In genomic region chr13:102898374-102899131, GRCm38 (mm10) we compare ENCODE assay signal across 8 mouse cellular contexts.
DNase-seq lines count a peak whose midpoint lies in the region; ATAC-seq lines count a peak whose summit lies in the region.

No protein-coding gene starts in this region.

- H3K27ac ChIP-seq in liver, embryonic 12.5 days = no peak overlapping the region
- no peak overlapping the region for H3K27ac ChIP-seq in liver, embryonic 11.5 days (ENCODE audit: low read depth, low read length)
- peak overlapping the region; percentile 90 for H3K27ac ChIP-seq in brown adipose tissue, adult 24 weeks (replicated peaks; ENCODE audit: low read depth, low read length)
- H3K27ac ChIP-seq in heart, embryonic 11.5 days (ENCODE audit: low read depth, low read length) = peak overlapping the region; percentile 58

- H3K9me3 ChIP-seq in liver, embryonic 12.5 days (replicated peaks) = no peaks in the 10 kb centered on the region
- H3K9me3 ChIP-seq in liver, embryonic 11.5 days (ENCODE audit: control insufficient read depth, low read length) = no peaks in the 10 kb centered on the region
- H3K9me3 ChIP-seq in heart, embryonic 11.5 days (replicated peaks; ENCODE audit: control insufficient read depth, low read length) = no peaks in the 10 kb centered on the region

- 60% methylated on average over 15 of the region's 15 CpGs for WGBS in liver, embryonic 12.5 days (ENCODE audit: insufficient replicate concordance)
- 53% methylated on average over 15 of the region's 15 CpGs for WGBS in liver, embryonic 11.5 days
- 42% methylated on average over 15 of the region's 15 CpGs for WGBS in heart, embryonic 11.5 days (ENCODE audit: insufficient replicate concordance)

- H3K4me2 ChIP-seq in liver, embryonic 12.5 days = no peak overlapping the region
- H3K4me2 ChIP-seq in liver, embryonic 11.5 days = no peak overlapping the region
- H3K4me2 ChIP-seq in heart, embryonic 11.5 days = peak overlapping the region; percentile 21; the same call in 1 of the 2 replicates

- peak; percentile 30; the same call in 1 of the 2 replicates for ATAC-seq in liver, embryonic 12.5 days
- no peak for ATAC-seq in liver, embryonic 11.5 days (replicated peaks; ENCODE audit: low FRiP score)
- 0 out of 2 replicates have a peak, but pooled peaks have one; percentile 46 for ATAC-seq in heart, embryonic 11.5 days (replicated peaks; ENCODE audit: insufficient number of reproducible peaks, low FRiP score, low TSS enrichment)
- ATAC-seq in monocyte, adult 5-6 weeks (replicated peaks; ENCODE audit: insufficient number of reproducible peaks, low FRiP score, low TSS enrichment, poor library complexity, severe bottlenecking) = 0 out of 2 replicates have a peak, but pooled peaks have one; percentile 28
- no peak for ATAC-seq in inflammation-experienced regulatory T-cells, adult 6 months

- DNase-seq in liver, embryonic 11.5 days (ENCODE audit: low spot score) = no peak
- DNase-seq in kidney, postnatal 14 days = peak; percentile 62
- no peak for DNase-seq in layer of hippocampus, postnatal 36 days

- H3K4me3 ChIP-seq in liver, embryonic 12.5 days = no peak overlapping the region
- no peak overlapping the region for H3K4me3 ChIP-seq in liver, embryonic 11.5 days (ENCODE audit: low read depth, low read length)
- peak overlapping the region; percentile 38 for H3K4me3 ChIP-seq in brown adipose tissue, adult 24 weeks (ENCODE audit: insufficient read depth, low read depth, low read length)
- no peak overlapping the region for H3K4me3 ChIP-seq in heart, embryonic 11.5 days (ENCODE audit: low read depth, low read length)

- H3K4me1 ChIP-seq in liver, embryonic 12.5 days = peaks cover 26% of the 10 kb centered on the region
- H3K4me1 ChIP-seq in liver, embryonic 11.5 days (replicated peaks; ENCODE audit: control insufficient read depth, insufficient read depth, low read length) = peaks cover 13% of the 10 kb centered on the region
- H3K4me1 ChIP-seq in brown adipose tissue, adult 24 weeks (ENCODE audit: control insufficient read depth, insufficient read depth, insufficient read length, low read length) = peaks cover 31% of the 10 kb centered on the region
- H3K4me1 ChIP-seq in heart, embryonic 11.5 days (ENCODE audit: control insufficient read depth, insufficient read depth, low read length) = peaks cover 49% of the 10 kb centered on the region

- no peak overlapping the region for H3K9ac ChIP-seq in liver, embryonic 12.5 days
- no peak overlapping the region for H3K9ac ChIP-seq in liver, embryonic 11.5 days (ENCODE audit: low read depth, low read length)
- peak overlapping the region; percentile 52; the same call in 1 of the 2 replicates for H3K9ac ChIP-seq in heart, embryonic 11.5 days (ENCODE audit: low read depth, low read length)

- no peaks in the 10 kb centered on the region for H3K27me3 ChIP-seq in liver, embryonic 12.5 days (replicated peaks)
- no peaks in the 10 kb centered on the region for H3K27me3 ChIP-seq in liver, embryonic 11.5 days (replicated peaks; ENCODE audit: control insufficient read depth, insufficient read depth, low read length)
- H3K27me3 ChIP-seq in heart, embryonic 11.5 days (ENCODE audit: control insufficient read depth, insufficient read depth, low read length) = no peaks in the 10 kb centered on the region

- H3K36me3 ChIP-seq in liver, embryonic 12.5 days = no peaks in the 10 kb centered on the region
- H3K36me3 ChIP-seq in liver, embryonic 11.5 days (ENCODE audit: control insufficient read depth, insufficient read depth, low read length) = no peaks in the 10 kb centered on the region
- no peaks in the 10 kb centered on the region for H3K36me3 ChIP-seq in heart, embryonic 11.5 days (ENCODE audit: control insufficient read depth, insufficient read depth, low read length)

Comparison
In these comparisons a context has a peak if more than half of its experiments do, and no peak if none do; other contexts are left out.
1. ATAC-seq: peak in liver, embryonic 12.5 days (single experiment), heart, embryonic 11.5 days (single experiment) and monocyte, adult 5-6 weeks (single experiment); none in liver, embryonic 11.5 days (single experiment) and inflammation-experienced regulatory T-cells, adult 6 months (single experiment).
2. H3K27ac ChIP-seq: peak in brown adipose tissue, adult 24 weeks (single experiment) and heart, embryonic 11.5 days (single experiment); none in liver, embryonic 12.5 days (single experiment) and liver, embryonic 11.5 days (single experiment).